Comparison of ENCODE assay signal across 9 mouse cellular contexts in the genomic region with DNA sequence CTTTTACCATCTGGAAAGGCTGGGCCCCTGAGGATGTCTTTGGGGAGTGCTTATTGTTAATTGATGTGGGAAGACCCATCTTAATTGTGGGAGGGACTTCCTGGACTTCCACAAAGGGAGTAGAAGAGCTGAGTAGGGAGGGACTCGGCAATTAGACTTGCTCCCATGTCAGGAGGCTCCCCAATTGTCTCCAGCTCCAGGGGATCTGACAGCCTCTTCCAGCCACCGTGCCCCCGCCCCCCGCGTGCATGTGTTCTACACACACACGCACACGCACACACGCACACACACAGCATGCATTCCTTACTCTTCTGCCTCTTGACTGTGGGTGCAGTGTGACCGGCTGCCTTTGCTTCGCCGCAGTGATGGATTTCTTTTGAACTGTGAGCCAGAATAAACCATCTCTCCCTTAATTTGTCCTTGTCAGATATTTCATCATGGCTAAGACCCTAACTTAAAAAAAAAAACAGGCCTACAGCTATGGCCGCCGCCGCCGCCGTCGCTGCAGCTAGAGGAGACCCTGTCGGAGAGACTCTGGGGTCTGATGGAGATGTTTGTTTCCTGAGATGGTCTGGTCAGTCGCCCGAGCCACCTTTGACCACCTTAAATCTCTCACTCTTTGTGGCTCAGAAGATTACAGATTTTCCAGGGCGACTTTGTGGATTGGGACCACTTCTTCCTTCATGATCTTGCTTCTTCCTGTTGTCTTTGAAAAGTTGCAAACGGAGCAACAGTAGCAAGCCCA. TPM values are rescaled to one million over a fixed set of nuclear protein-coding genes. Genes with fewer than 3 reads are reported as not detected.
DNase-seq lines count a peak whose midpoint lies in the region; ATAC-seq and TF ChIP-seq lines count a peak whose summit lies in the region.
"Had no signal": no experiment of that assay in that cellular context is flagged by ENCODE, and none has a peak within 500 bp of the region (broad histone marks: within the 10 kb centered on the region; RNA-seq: fewer than 3 reads in every experiment).

No protein-coding gene starts in this region.

- H3K9ac ChIP-seq in embryonic facial prominence, embryonic 14.5 days (ENCODE audit: low read depth, low read length): peak overlapping the region; percentile 63
- H3K9ac ChIP-seq in liver, embryonic 12.5 days: peak overlapping the region; percentile 59

- peak overlapping the region; percentile 58 for H3K4me2 ChIP-seq in embryonic facial prominence, embryonic 14.5 days (ENCODE audit: low read depth, low read length)
- peak overlapping the region; percentile 70 for H3K4me2 ChIP-seq in liver, embryonic 12.5 days

- no peaks in the 10 kb centered on the region for H3K9me3 ChIP-seq in megakaryocyte, embryonic 14.5 days
- H3K9me3 ChIP-seq in embryonic facial prominence, embryonic 14.5 days (ENCODE audit: control insufficient read depth, low read length): no peaks in the 10 kb centered on the region
- H3K9me3 ChIP-seq in hindbrain, embryonic 10.5 days: no peaks in the 10 kb centered on the region
- H3K9me3 ChIP-seq in liver, embryonic 12.5 days (replicated peaks): no peaks in the 10 kb centered on the region

- DNase-seq in embryonic facial prominence, embryonic 14.5 days (ENCODE audit: low spot score): peak; percentile 75
- peak; percentile 57 for DNase-seq in hindbrain, embryonic 10.5 days (ENCODE audit: low spot score)
- DNase-seq in T-cell, adult 2 months (ENCODE audit: low spot score): no peak
- no peak for DNase-seq in layer of hippocampus, adult 9-11 months

- WGBS in embryonic facial prominence, embryonic 14.5 days: 6% methylated on average over 20 of the region's 22 CpGs
- WGBS in hindbrain, embryonic 10.5 days: 2% methylated on average over 22 of the region's 22 CpGs
- WGBS in liver, embryonic 12.5 days (ENCODE audit: insufficient replicate concordance): 11% methylated on average over 22 of the region's 22 CpGs
- WGBS in olfactory bulb, adult 2 months: 20% methylated on average over 22 of the region's 22 CpGs

- no peaks in the 10 kb centered on the region for H3K36me3 ChIP-seq in megakaryocyte, embryonic 14.5 days (replicated peaks; ENCODE audit: low read length)
- no peaks in the 10 kb centered on the region for H3K36me3 ChIP-seq in embryonic facial prominence, embryonic 14.5 days (ENCODE audit: control insufficient read depth, insufficient read depth, low read length)
- H3K36me3 ChIP-seq in hindbrain, embryonic 10.5 days: no peaks in the 10 kb centered on the region
- H3K36me3 ChIP-seq in liver, embryonic 12.5 days: no peaks in the 10 kb centered on the region

- ATAC-seq in megakaryocyte, adult 5-6 weeks (ENCODE audit: poor library complexity, severe bottlenecking): no peak
- peak; percentile 57 for ATAC-seq in embryonic facial prominence, embryonic 14.5 days (ENCODE audit: low read depth)
- ATAC-seq in liver, embryonic 12.5 days: no peak

- H3K27ac ChIP-seq in embryonic facial prominence, embryonic 14.5 days (replicated peaks; ENCODE audit: low read depth, low read length): peak overlapping the region; percentile 53; the same call in 1 of the 2 replicates
- H3K27ac ChIP-seq in hindbrain, embryonic 10.5 days: peak overlapping the region; percentile 85
- no peak overlapping the region for H3K27ac ChIP-seq in liver, embryonic 12.5 days
- H3K27ac ChIP-seq in olfactory bulb, adult 2 months (ENCODE audit: insufficient read depth, low read depth, low read length): no peak overlapping the region

- TF ChIP-seq POLR2A in olfactory bulb, adult 2 months (IDR thresholded peaks at IDR 0.05; ENCODE audit: insufficient read depth, low read depth, low read length): no peak

- H3K4me3 ChIP-seq in megakaryocyte, embryonic 14.5 days (replicated peaks): peak overlapping the region; percentile 50
- peak overlapping the region; percentile 33 for H3K4me3 ChIP-seq in embryonic facial prominence, embryonic 14.5 days (ENCODE audit: low read depth, low read length)
- H3K4me3 ChIP-seq in hindbrain, embryonic 10.5 days: peak overlapping the region; percentile 54
- H3K4me3 ChIP-seq in liver, embryonic 12.5 days: peak overlapping the region; percentile 47
- H3K4me3 ChIP-seq in olfactory bulb, adult 2 months (ENCODE audit: insufficient read depth, low read depth, low read length): peak overlapping the region; percentile 28; the same call in 1 of the 2 replicates
- H3K4me3 ChIP-seq: myocyte had no signal

- peaks cover 22% of the 10 kb centered on the region for H3K4me1 ChIP-seq in megakaryocyte, embryonic 14.5 days
- no peaks in the 10 kb centered on the region for H3K4me1 ChIP-seq in embryonic facial prominence, embryonic 14.5 days (ENCODE audit: control insufficient read depth, insufficient read depth, low read length)
- peaks cover 15% of the 10 kb centered on the region for H3K4me1 ChIP-seq in hindbrain, embryonic 10.5 days (replicated peaks)
- peaks cover 21% of the 10 kb centered on the region for H3K4me1 ChIP-seq in liver, embryonic 12.5 days
- peaks cover 3% of the 10 kb centered on the region; the same call in 1 of the 2 replicates for H3K4me1 ChIP-seq in olfactory bulb, adult 2 months (ENCODE audit: control insufficient read depth, insufficient read depth, low read length)

- TF ChIP-seq CTCF in olfactory bulb, adult 2 months (IDR thresholded peaks at IDR 0.05; ENCODE audit: insufficient read depth, low read depth, low read length): no peak

- peaks cover 2% of the 10 kb centered on the region for H3K27me3 ChIP-seq in megakaryocyte, embryonic 14.5 days (replicated peaks)
- no peaks in the 10 kb centered on the region for H3K27me3 ChIP-seq in embryonic facial prominence, embryonic 14.5 days (replicated peaks; ENCODE audit: control insufficient read depth, insufficient read depth, low read length)
- peaks cover 3% of the 10 kb centered on the region; the same call in 1 of the 2 replicates for H3K27me3 ChIP-seq in hindbrain, embryonic 10.5 days (ENCODE audit: insufficient read depth, poor library complexity, severe bottlenecking)
- no peaks in the 10 kb centered on the region for H3K27me3 ChIP-seq in liver, embryonic 12.5 days (replicated peaks)

RNA-seq across cellular contexts. Expression of gene Tnks2, which starts 15.7 kb away (rescaled TPM):
- polyA plus RNA-seq in megakaryocyte, embryonic 14.5 days (2012; ENCODE audit: insufficient read depth, low replicate concordance): 1.3 and 1.5 TPM in 2 replicates
- total RNA-seq in megakaryocyte, adult 5-6 weeks (2015): 57.7 and 60.9 TPM in 2 replicates
- 78.5 and 88.0 TPM in 2 replicates for total RNA-seq in megakaryocyte, adult 5-6 weeks (2017)
- 76.7 and 79.5 TPM in 2 replicates for polyA plus RNA-seq in embryonic facial prominence, embryonic 14.5 days (2014; fragmentation: Nextera tagmentation; extraction: Ambion mirVana)
- polyA plus RNA-seq in hindbrain, embryonic 10.5 days (2016; fragmentation: Nextera tagmentation; extraction: Ambion mirVana): 53.6 and 58.3 TPM in 2 replicates
- polyA plus RNA-seq in liver, embryonic 12.5 days (2016; fragmentation: Nextera tagmentation; extraction: Ambion mirVana): 34.5 and 36.2 TPM in 2 replicates
- polyA plus RNA-seq in olfactory bulb, adult 2 months (2012; ENCODE audit: insufficient read depth, insufficient read length, low replicate concordance, missing spikeins): 75.8 TPM in 1 of 2 replicates, not detected in the other

Comparison
In these comparisons a context has a peak if more than half of its experiments do, and no peak if none do; other contexts are left out.
1. DNase-seq: peak in embryonic facial prominence, embryonic 14.5 days (single experiment) and hindbrain, embryonic 10.5 days (single experiment); none in T-cell, adult 2 months (single experiment) and layer of hippocampus, adult 9-11 months (single experiment).
2. H3K27ac ChIP-seq: peak in embryonic facial prominence, embryonic 14.5 days (single experiment) and hindbrain, embryonic 10.5 days (single experiment); none in liver, embryonic 12.5 days (single experiment) and olfactory bulb, adult 2 months (single experiment).
3. Peak in every context shown above with its lines, with median percentiles within 50 percentile points of each other: H3K4me3 ChIP-seq.